Mouse (Mus musculus) heart, postnatal 0 days (tissue): ENCODE results near the gene Ubac1.

Experiments used
- CTCF ChIP-seq: IDR thresholded peaks from 2 replicates; pipeline ENCODE4 v1.5.1; 2016; ENCODE audit warnings: antibody characterized with exemption, control low read depth, low read depth
- EP300 ChIP-seq: IDR thresholded peaks from 2 replicates; pipeline ENCODE4 v1.6.1; 2016; ENCODE audit warnings: antibody characterized with exemption, low read depth

- TF ChIP-seq EP300 (no peak), CTCF (no peak)
Observed at GRCm38 (mm10) chr2:26057053-26057452, 35.5 kb upstream of the Ubac1 start.
